Mouse (Mus musculus) gastrocnemius, postnatal 36 days (tissue): Measurements from ENCODE around the gene Fndc7. TPM values are rescaled to one million over a fixed set of nuclear protein-coding genes. Genes with fewer than 3 reads are reported as not detected.
"Not testable (repeated sequence)": the region's sequence is repeated elsewhere in the genome, so short reads cannot be mapped to it uniquely, and the experiment has no call there.

Experiments used
- DNase-seq, 2 experiments: peaks; one replicate each; pipeline ENCODE4 v3.0.0; 2022
- intact Hi-C: fragments of 180-260 bp; cut with DNase I; formaldehyde crosslinking; loops from one replicate; pipeline ENCODE4 v1.15.1; 2025
- total RNA-seq, 2 experiments: library from RNA; stranded (reverse); gene quantifications; 2 replicates each; pipeline ENCODE4 v1.2.3; 2021

Gene Fndc7
- total RNA-seq, 2 experiments from 2014 or later = 0.05 TPM; not detected in 1

GRCm38 (mm10) chr3:108892914-108893313, 3.1 kb upstream of the Fndc7 start:
- intact Hi-C loops = no loop called here

GRCm38 (mm10) chr3:108892080-108892479, 2.3 kb upstream of the Fndc7 start:
- intact Hi-C loops = no loop called here
- DNase-seq = no peak

More at GRCm38 (mm10) chr3:108892914-108893313, 3.1 kb upstream of the Fndc7 start:
- DNase-seq = no peak

GRCm38 (mm10) chr3:108887618-108887975, 2.2 kb downstream of the Fndc7 start:
- no peak for DNase-seq
- intact Hi-C loops = no loop called here

GRCm38 (mm10) chr3:108886934-108887617, 2.7 kb downstream of the Fndc7 start:
- intact Hi-C loops = no loop called here
- no peak for DNase-seq

- DNase-seq = no peak
- intact Hi-C loops = no loop called here
Measured at GRCm38 (mm10) chr3:108885686-108886530, 3.9 kb downstream of the Fndc7 start.

- intact Hi-C loops = no loop called here
- no peak for DNase-seq
Measured at GRCm38 (mm10) chr3:108884706-108885289, 5.0 kb downstream of the Fndc7 start.

GRCm38 (mm10) chr3:108883067-108883466, 6.7 kb downstream of the Fndc7 start:
- intact Hi-C loops = no loop called here
- no peak for DNase-seq

- DNase-seq, intact Hi-C loops: not testable (repeated sequence)
Measured at GRCm38 (mm10) chr3:108881873-108882272, 7.9 kb downstream of the Fndc7 start.

GRCm38 (mm10) chr3:108880544-108881507, 9.0 kb downstream of the Fndc7 start:
- intact Hi-C loops = no loop called here
- DNase-seq = no peak

GRCm38 (mm10) chr3:108879836-108880435, 9.9 kb downstream of the Fndc7 start:
- intact Hi-C loops = no loop called here
- no peak for DNase-seq

- intact Hi-C loops = no loop called here
- no peak for DNase-seq
Measured at GRCm38 (mm10) chr3:108879129-108879528, 10.7 kb downstream of the Fndc7 start.

GRCm38 (mm10) chr3:108870631-108871030, 19.2 kb downstream of the Fndc7 start:
- no peak for DNase-seq
- intact Hi-C loops = no loop called here

- DNase-seq = no peak
- intact Hi-C loops = no loop called here
Measured at GRCm38 (mm10) chr3:108867449-108867848, 22.4 kb downstream of the Fndc7 start.

- DNase-seq = no peak
- intact Hi-C loops = no loop called here
Measured at GRCm38 (mm10) chr3:108865676-108866075, 24.1 kb downstream of the Fndc7 start.

GRCm38 (mm10) chr3:108865129-108865528, 24.7 kb downstream of the Fndc7 start:
- intact Hi-C loops = no loop called here
- no peak for DNase-seq

GRCm38 (mm10) chr3:108863091-108863490, 26.7 kb downstream of the Fndc7 start:
- DNase-seq = no peak
- intact Hi-C loops = no loop called here

GRCm38 (mm10) chr3:108862282-108862681, 27.5 kb downstream of the Fndc7 start:
- DNase-seq, intact Hi-C loops: not testable (repeated sequence)

GRCm38 (mm10) chr3:108860786-108861185, 29.0 kb downstream of the Fndc7 start:
- intact Hi-C loops = no loop called here
- no peak for DNase-seq

- DNase-seq = peak in 1 of 2 experiments; percentile 48
Measured at GRCm38 (mm10) chr3:108858231-108858770, 31.5 kb downstream of the Fndc7 start.

More at GRCm38 (mm10) chr3:108858231-108858770, 31.5 kb downstream of the Fndc7 start:
- intact Hi-C loops = loop anchor here (10.0 kb wide), 1 partner anchor 206 kb away; no protein-coding TSS in a partner anchor
